Mouse (Mus musculus) megakaryocyte-erythroid progenitor cell, adult 5 weeks (primary cell): ENCODE results near the gene Naglu. TPM values are rescaled to one million over a fixed set of nuclear protein-coding genes. Genes with fewer than 3 reads are reported as not detected.

Source experiments
- polyA plus RNA-seq: library from polyadenylated mRNA; stranded (reverse); fragments of >175 nt; gene quantifications from 2 replicates; pipeline ENCODE4 v1.2.3, GENCODE M21; 2012

Naglu gene
- 10.9 and 18.8 TPM in 2 replicates for polyA plus RNA-seq

GRCm38 (mm10) chr11:101069391-101070188 lies at the start of gene Naglu:
Naglu (plus strand) TSS chr11:101070012.

GRCm38 (mm10) chr11:101078121-101078520 lies 8.3 kb downstream of the Naglu start, which contains the start of gene Hsd17b1:
Hsd17b1 (plus strand) TSS chr11:101078411.

GRCm38 (mm10) chr11:101082208-101083082 lies 12.6 kb downstream of the Naglu start, which contains the start of gene Coasy:
Coasy (plus strand) TSS chr11:101082565.

GRCm38 (mm10) chr11:101086756-101087681 lies 17.2 kb downstream of the Naglu start, which contains the start of gene Mlx:
Mlx (plus strand) TSS chr11:101087277.

GRCm38 (mm10) chr11:101095314-101096024 lies 25.7 kb downstream of the Naglu start, which contains the start of gene Psmc3ip:
Psmc3ip (minus strand) TSS chr11:101095436.

GRCm38 (mm10) chr11:101119761-101120544 lies 50.1 kb downstream of the Naglu start, which contains the start of the genes Retreg3 and Tubg1:
Retreg3 (minus strand) TSS chr11:101119893.
Tubg1 (plus strand) TSS chr11:101119938.

Other genes starting within 250 kb of the Naglu start
- gene Stat5b, start 219.3 kb upstream of the Naglu start, polyA plus RNA-seq: 36.7 and 47.9 TPM in 2 replicates
- gene Stat5a, start 210.7 kb upstream of the Naglu start, polyA plus RNA-seq: 36.0 and 46.8 TPM in 2 replicates
- 55.6 and 64.4 TPM in 2 replicates for gene Stat3, start 130.5 kb upstream of the Naglu start, polyA plus RNA-seq
- gene Cavin1, start 99.1 kb upstream of the Naglu start, polyA plus RNA-seq: 11.1 and 19.8 TPM in 2 replicates
- gene Atp6v0a1, start 60.6 kb upstream of the Naglu start, polyA plus RNA-seq: 14.5 and 15.3 TPM in 2 replicates
- 14.7 and 25.8 TPM in 2 replicates for gene Hsd17b1, start 8.4 kb downstream of the Naglu start, polyA plus RNA-seq
- gene Coasy, start 12.6 kb downstream of the Naglu start, polyA plus RNA-seq: 28.1 and 33.5 TPM in 2 replicates
- 25.5 and 26.1 TPM in 2 replicates for gene Mlx, start 17.3 kb downstream of the Naglu start, polyA plus RNA-seq
- 31.9 and 37.0 TPM in 2 replicates for gene Psmc3ip, start 25.4 kb downstream of the Naglu start, polyA plus RNA-seq
- gene Retreg3, start 49.9 kb downstream of the Naglu start, polyA plus RNA-seq: 10.3 and 11.6 TPM in 2 replicates
- 65.7 and 69.7 TPM in 2 replicates for gene Tubg1, start 49.9 kb downstream of the Naglu start, polyA plus RNA-seq
- gene Tubg2, start 85.9 kb downstream of the Naglu start, polyA plus RNA-seq: 0.12 TPM in 1 of 2 replicates, not detected in the other
- 1.3 and 1.7 TPM in 2 replicates for gene Cntnap1, start 100.5 kb downstream of the Naglu start, polyA plus RNA-seq
- gene Plekhh3, start 101.3 kb downstream of the Naglu start, polyA plus RNA-seq: 1.7 and 2.8 TPM in 2 replicates
- gene Ccr10, start 105.4 kb downstream of the Naglu start, polyA plus RNA-seq: 0.12 and 0.25 TPM in 2 replicates
- 4.0 and 4.4 TPM in 2 replicates for gene Ezh1, start 156.5 kb downstream of the Naglu start, polyA plus RNA-seq
- 0.44 TPM in 1 of 2 replicates, not detected in the other for gene Ramp2, start 176.0 kb downstream of the Naglu start, polyA plus RNA-seq
- 95.7 and 108 TPM in 2 replicates for gene Vps25, start 183.7 kb downstream of the Naglu start, polyA plus RNA-seq
- gene Wnk4, start 190.6 kb downstream of the Naglu start, polyA plus RNA-seq: 0.48 and 1.5 TPM in 2 replicates
- gene Cntd1, start 209.0 kb downstream of the Naglu start, polyA plus RNA-seq: 0.18 and 0.28 TPM in 2 replicates
- 27.4 and 27.5 TPM in 2 replicates for gene Coa3, start 209.1 kb downstream of the Naglu start, polyA plus RNA-seq
- 116 and 157 TPM in 2 replicates for gene Becn1, start 232.3 kb downstream of the Naglu start, polyA plus RNA-seq
- gene Psme3, start 246.2 kb downstream of the Naglu start, polyA plus RNA-seq: 57.6 and 67.2 TPM in 2 replicates